Mouse (Mus musculus): ENCODE data around the gene Cacng1. TPM values are rescaled to one million over a fixed set of nuclear protein-coding genes. Genes with fewer than 3 reads are reported as not detected.

Gene Cacng1
- polyA plus RNA-seq, 1 experiment from 2014 or later, result 0.19 TPM

GRCm38 (mm10) chr11:107731498-107731897 is 15.2 kb upstream of the Cacng1 start:
- H3K4me2 ChIP-seq (replicated peaks), result no peak overlapping the region
- no peak overlapping the region for H3K9ac ChIP-seq
- ATAC-seq, result no peak
- H3K27ac ChIP-seq, result no peak overlapping the region
- no peak overlapping the region for H3K4me3 ChIP-seq (replicated peaks)
- WGBS, result 71% methylated on average over 5 of the region's 5 CpGs
- H3K27me3 ChIP-seq (replicated peaks), result no peaks in the 10 kb centered on the region
- H3K36me3 ChIP-seq, result no peaks in the 10 kb centered on the region
- H3K4me1 ChIP-seq (replicated peaks), result no peaks in the 10 kb centered on the region
- H3K9me3 ChIP-seq, result no peaks in the 10 kb centered on the region

GRCm38 (mm10) chr11:107730940-107731339 is 14.6 kb upstream of the Cacng1 start:
- Histone ChIP-seq H3K4me2 (replicated peaks) (no peak overlapping the region), H3K36me3 (no peaks in the 10 kb centered on the region), H3K4me3 (replicated peaks) (no peak overlapping the region), H3K9me3 (no peaks in the 10 kb centered on the region), H3K9ac (no peak overlapping the region), H3K4me1 (replicated peaks) (no peaks in the 10 kb centered on the region), H3K27ac (no peak overlapping the region), H3K27me3 (replicated peaks) (no peaks in the 10 kb centered on the region)
- WGBS, result 84% methylated on average over 4 of the region's 4 CpGs
- ATAC-seq, result no peak

- H3K36me3 ChIP-seq, result no peaks in the 10 kb centered on the region
- no peak overlapping the region for H3K4me2 ChIP-seq (replicated peaks)
- no peak overlapping the region for H3K9ac ChIP-seq
- no peaks in the 10 kb centered on the region for H3K4me1 ChIP-seq (replicated peaks)
- no peaks in the 10 kb centered on the region for H3K27me3 ChIP-seq (replicated peaks)
- ATAC-seq, result no peak
- no peak overlapping the region for H3K27ac ChIP-seq
- H3K9me3 ChIP-seq, result no peaks in the 10 kb centered on the region
- no peak overlapping the region for H3K4me3 ChIP-seq (replicated peaks)
- WGBS, result 79% methylated on average over 7 of the region's 7 CpGs
These were observed 12.8 kb upstream of the Cacng1 start for GRCm38 (mm10) chr11:107729141-107729540.

GRCm38 (mm10) chr11:107728073-107728863 is 11.9 kb upstream of the Cacng1 start:
- no peak for ATAC-seq
- Histone ChIP-seq H3K9me3 (no peaks in the 10 kb centered on the region), H3K36me3 (no peaks in the 10 kb centered on the region), H3K27ac (no peak overlapping the region), H3K9ac (no peak overlapping the region), H3K4me2 (replicated peaks) (no peak overlapping the region), H3K27me3 (replicated peaks) (no peaks in the 10 kb centered on the region), H3K4me1 (replicated peaks) (no peaks in the 10 kb centered on the region), H3K4me3 (replicated peaks) (no peak overlapping the region)
- whole genome bisulfite sequencing, result 84% methylated on average over 13 of the region's 13 CpGs

GRCm38 (mm10) chr11:107724603-107725002 is 8.3 kb upstream of the Cacng1 start:
- Histone ChIP-seq H3K27me3 (replicated peaks) (no peaks in the 10 kb centered on the region), H3K36me3 (no peaks in the 10 kb centered on the region), H3K9me3 (no peaks in the 10 kb centered on the region), H3K4me2 (replicated peaks) (no peak overlapping the region), H3K9ac (no peak overlapping the region), H3K4me3 (replicated peaks) (no peak overlapping the region), H3K27ac (no peak overlapping the region), H3K4me1 (replicated peaks) (no peaks in the 10 kb centered on the region)
- 84% methylated on average over 8 of the region's 8 CpGs for WGBS
- no peak for ATAC-seq

GRCm38 (mm10) chr11:107721057-107721456 is 4.7 kb upstream of the Cacng1 start:
- Histone ChIP-seq H3K9me3 (no peaks in the 10 kb centered on the region), H3K9ac (no peak overlapping the region), H3K27me3 (replicated peaks) (no peaks in the 10 kb centered on the region), H3K36me3 (no peaks in the 10 kb centered on the region), H3K4me3 (replicated peaks) (no peak overlapping the region), H3K27ac (no peak overlapping the region), H3K4me1 (replicated peaks) (no peaks in the 10 kb centered on the region), H3K4me2 (replicated peaks) (no peak overlapping the region)
- ATAC-seq, result no peak
- 79% methylated on average over 7 of the region's 7 CpGs for WGBS

GRCm38 (mm10) chr11:107720264-107721021 is 4.1 kb upstream of the Cacng1 start:
- no peak overlapping the region for H3K9ac ChIP-seq
- H3K9me3 ChIP-seq, result no peaks in the 10 kb centered on the region

GRCm38 (mm10) chr11:107714368-107714767 is 2.0 kb downstream of the Cacng1 start:
- H3K9ac ChIP-seq, result no peak overlapping the region
- WGBS, result 76% methylated on average over 7 of the region's 7 CpGs
- H3K4me1 ChIP-seq (replicated peaks), result no peaks in the 10 kb centered on the region
- H3K4me3 ChIP-seq (replicated peaks), result no peak overlapping the region
- no peak for ATAC-seq
- no peaks in the 10 kb centered on the region for H3K9me3 ChIP-seq
- no peaks in the 10 kb centered on the region for H3K36me3 ChIP-seq
- no peak overlapping the region for H3K4me2 ChIP-seq (replicated peaks)
- H3K27me3 ChIP-seq (replicated peaks), result no peaks in the 10 kb centered on the region
- H3K27ac ChIP-seq, result no peak overlapping the region

More at GRCm38 (mm10) chr11:107720264-107721021, 4.1 kb upstream of the Cacng1 start:
- no peak overlapping the region for H3K4me2 ChIP-seq (replicated peaks)
- 83% methylated on average over 9 of the region's 9 CpGs for WGBS
- H3K36me3 ChIP-seq, result no peaks in the 10 kb centered on the region
- H3K4me3 ChIP-seq (replicated peaks), result no peak overlapping the region
- no peak for ATAC-seq
- H3K27me3 ChIP-seq (replicated peaks), result no peaks in the 10 kb centered on the region
- no peak overlapping the region for H3K27ac ChIP-seq
- no peaks in the 10 kb centered on the region for H3K4me1 ChIP-seq (replicated peaks)

- H3K27me3 ChIP-seq (replicated peaks), result no peaks in the 10 kb centered on the region
- H3K27ac ChIP-seq, result no peak overlapping the region
- H3K4me3 ChIP-seq (replicated peaks), result no peak overlapping the region
- H3K9ac ChIP-seq, result no peak overlapping the region
- no peaks in the 10 kb centered on the region for H3K9me3 ChIP-seq
- ATAC-seq, result no peak
- 50% methylated on average over 3 of the region's 3 CpGs for WGBS
- H3K4me2 ChIP-seq (replicated peaks), result no peak overlapping the region
- H3K36me3 ChIP-seq, result no peaks in the 10 kb centered on the region
- H3K4me1 ChIP-seq (replicated peaks), result no peaks in the 10 kb centered on the region
These were observed 5.9 kb downstream of the Cacng1 start for GRCm38 (mm10) chr11:107710379-107710778.

- no peaks in the 10 kb centered on the region for H3K27me3 ChIP-seq (replicated peaks)
- H3K36me3 ChIP-seq, result no peaks in the 10 kb centered on the region
- no peak overlapping the region for H3K27ac ChIP-seq
- WGBS, result 75% methylated on average over 20 of the region's 20 CpGs
- no peak overlapping the region for H3K4me3 ChIP-seq (replicated peaks)
- H3K9me3 ChIP-seq, result no peaks in the 10 kb centered on the region
- H3K4me2 ChIP-seq (replicated peaks), result no peak overlapping the region
- no peak overlapping the region for H3K9ac ChIP-seq
- H3K4me1 ChIP-seq (replicated peaks), result peaks cover 3% of the 10 kb centered on the region; the same call in 1 of the 2 replicates
- ATAC-seq, result no peak
These were observed 8.3 kb downstream of the Cacng1 start for GRCm38 (mm10) chr11:107707897-107708610.

GRCm38 (mm10) chr11:107705476-107706074 is 10.7 kb downstream of the Cacng1 start:
- no peak overlapping the region for H3K27ac ChIP-seq
- no peak for ATAC-seq
- no peak overlapping the region for H3K4me2 ChIP-seq (replicated peaks)
- H3K4me1 ChIP-seq (replicated peaks), result peaks cover 5% of the 10 kb centered on the region; the same call in 1 of the 2 replicates
- no peaks in the 10 kb centered on the region for H3K27me3 ChIP-seq (replicated peaks)
- 63% methylated on average over 11 of the region's 11 CpGs for WGBS
- no peaks in the 10 kb centered on the region for H3K9me3 ChIP-seq
- H3K9ac ChIP-seq, result no peak overlapping the region
- no peaks in the 10 kb centered on the region for H3K36me3 ChIP-seq
- no peak overlapping the region for H3K4me3 ChIP-seq (replicated peaks)

- no peak overlapping the region for H3K4me2 ChIP-seq (replicated peaks)
- WGBS, result 80% methylated on average over 6 of the region's 6 CpGs
- peaks cover 5% of the 10 kb centered on the region; the same call in 1 of the 2 replicates for H3K4me1 ChIP-seq (replicated peaks)
- no peaks in the 10 kb centered on the region for H3K27me3 ChIP-seq (replicated peaks)
- H3K9ac ChIP-seq, result no peak overlapping the region
- no peak overlapping the region for H3K4me3 ChIP-seq (replicated peaks)
- no peaks in the 10 kb centered on the region for H3K36me3 ChIP-seq
- ATAC-seq, result no peak
- H3K9me3 ChIP-seq, result no peaks in the 10 kb centered on the region
- H3K27ac ChIP-seq, result no peak overlapping the region
These were observed 11.3 kb downstream of the Cacng1 start for GRCm38 (mm10) chr11:107705060-107705459.
